Mouse (Mus musculus): ENCODE measurements around the gene Samt3. TPM values are rescaled to one million over a fixed set of nuclear protein-coding genes. Genes with fewer than 3 reads are reported as not detected.

Samt3 gene
- not detected for total RNA-seq (2022)

- DNase-seq (ENCODE audit: low spot score in 2 of 2) = no peak
These were observed at the start of gene Samt3 for GRCm38 (mm10) chrX:86043899-86044298. TSS of gene Samt3 (plus strand) at chrX:86044199.

GRCm38 (mm10) chrX:86016591-86016990 lies 27.4 kb upstream of the Samt3 start:
- no peak for DNase-seq (ENCODE audit: low spot score in 2 of 2)

- no peak for DNase-seq (ENCODE audit: low spot score in 2 of 2)
These were observed 44.7 kb downstream of the Samt3 start for GRCm38 (mm10) chrX:86088672-86089071.

Other genes starting within 250 kb of the Samt3 start
- gene 5430427O19Rik, start 173.8 kb upstream of the Samt3 start, total RNA-seq (2022) = under 1 TPM; 0.21 to 0.28 (median 0.26) TPM
- gene Nr0b1, start 147.6 kb downstream of the Samt3 start, total RNA-seq (2022) = not detected

Data from left cerebral cortex, adult 8-10 months (tissue).